Mouse (Mus musculus): ENCODE results near the gene Mier3. TPM values are rescaled to one million over a fixed set of nuclear protein-coding genes. Genes with fewer than 3 reads are reported as not detected.

The Mier3 gene
- polyA plus RNA-seq (2015; fragmentation: Nextera tagmentation; extraction: Ambion mirVana): 19.0 and 21.3 TPM in 2 replicates

GRCm38 (mm10) chr13:111680679-111681078, at the start of gene Mier3:
Gene Mier3, plus strand, starts transcription at chr13:111680979.
- Histone ChIP-seq H3K4me3 (ENCODE audit: low read length) (no peak within 1 kb of the TSS), H3K4me2 (ENCODE audit: low read depth, low read length) (no peak within 1 kb of the TSS), H3K27ac (ENCODE audit: low read length) (no peak within 1 kb of the TSS), H3K36me3 (ENCODE audit: control insufficient read depth, insufficient read depth, low read length) (no peaks in the 10 kb centered on the region), H3K9ac (ENCODE audit: low read length) (no peak within 1 kb of the TSS), H3K4me1 (replicated peaks; ENCODE audit: control insufficient read depth, insufficient read depth, low read length) (peaks cover 6% of the 10 kb centered on the region), H3K9me3 (ENCODE audit: control insufficient read depth, low read length) (peaks cover under 1% of the 10 kb centered on the region; the same call in 1 of the 2 replicates), H3K27me3 (ENCODE audit: control insufficient read depth, insufficient read depth, low read depth, low read length) (no peaks in the 10 kb centered on the region; the same call in none of the 2 replicates)
- WGBS: 77% methylated on average over 4 of the region's 4 CpGs
- ATAC-seq (ENCODE audit: low read depth): no peak

GRCm38 (mm10) chr13:111634163-111635160, 46.3 kb upstream of the Mier3 start:
- Histone ChIP-seq H3K27me3 (ENCODE audit: control insufficient read depth, insufficient read depth, low read depth, low read length) (no peaks in the 10 kb centered on the region), H3K4me2 (ENCODE audit: low read depth, low read length) (no peak overlapping the region), H3K9ac (ENCODE audit: low read length) (no peak overlapping the region), H3K4me3 (ENCODE audit: low read length) (no peak overlapping the region), H3K36me3 (ENCODE audit: control insufficient read depth, insufficient read depth, low read length) (no peaks in the 10 kb centered on the region), H3K4me1 (replicated peaks; ENCODE audit: control insufficient read depth, insufficient read depth, low read length) (no peaks in the 10 kb centered on the region), H3K27ac (ENCODE audit: low read length) (no peak overlapping the region), H3K9me3 (ENCODE audit: control insufficient read depth, low read length) (no peaks in the 10 kb centered on the region)
- 65% methylated on average over 16 of the region's 16 CpGs for WGBS
- no peak for ATAC-seq (ENCODE audit: low read depth)

- Histone ChIP-seq H3K4me2 (ENCODE audit: low read depth, low read length) (no peak overlapping the region), H3K27ac (ENCODE audit: low read length) (no peak overlapping the region), H3K36me3 (ENCODE audit: control insufficient read depth, insufficient read depth, low read length) (no peaks in the 10 kb centered on the region), H3K9ac (ENCODE audit: low read length) (no peak overlapping the region), H3K4me1 (replicated peaks; ENCODE audit: control insufficient read depth, insufficient read depth, low read length) (no peaks in the 10 kb centered on the region), H3K27me3 (ENCODE audit: control insufficient read depth, insufficient read depth, low read depth, low read length) (no peaks in the 10 kb centered on the region), H3K9me3 (ENCODE audit: control insufficient read depth, low read length) (no peaks in the 10 kb centered on the region), H3K4me3 (ENCODE audit: low read length) (no peak overlapping the region)
- WGBS: 76% methylated on average over 6 of the region's 6 CpGs
- no peak for ATAC-seq (ENCODE audit: low read depth)
Measured at GRCm38 (mm10) chr13:111640319-111640718, 40.5 kb upstream of the Mier3 start.

- no peak overlapping the region for H3K4me3 ChIP-seq (ENCODE audit: low read length)
- no peak overlapping the region for H3K27ac ChIP-seq (ENCODE audit: low read length)
- H3K4me1 ChIP-seq (replicated peaks; ENCODE audit: control insufficient read depth, insufficient read depth, low read length): no peaks in the 10 kb centered on the region
- no peaks in the 10 kb centered on the region for H3K27me3 ChIP-seq (ENCODE audit: control insufficient read depth, insufficient read depth, low read depth, low read length)
- H3K36me3 ChIP-seq (ENCODE audit: control insufficient read depth, insufficient read depth, low read length): no peaks in the 10 kb centered on the region
- ATAC-seq (ENCODE audit: low read depth): no peak
- H3K9ac ChIP-seq (ENCODE audit: low read length): no peak overlapping the region
- H3K9me3 ChIP-seq (ENCODE audit: control insufficient read depth, low read length): no peaks in the 10 kb centered on the region
- H3K4me2 ChIP-seq (ENCODE audit: low read depth, low read length): no peak overlapping the region
- 65% methylated on average over 2 of the region's 2 CpGs for WGBS
Measured at GRCm38 (mm10) chr13:111643636-111644035, 37.1 kb upstream of the Mier3 start.

- Histone ChIP-seq H3K4me3 (ENCODE audit: low read length) (no peak overlapping the region), H3K4me1 (replicated peaks; ENCODE audit: control insufficient read depth, insufficient read depth, low read length) (no peaks in the 10 kb centered on the region), H3K27me3 (ENCODE audit: control insufficient read depth, insufficient read depth, low read depth, low read length) (no peaks in the 10 kb centered on the region), H3K9ac (ENCODE audit: low read length) (no peak overlapping the region), H3K9me3 (ENCODE audit: control insufficient read depth, low read length) (peaks cover 4% of the 10 kb centered on the region; the same call in 1 of the 2 replicates), H3K36me3 (ENCODE audit: control insufficient read depth, insufficient read depth, low read length) (no peaks in the 10 kb centered on the region), H3K4me2 (ENCODE audit: low read depth, low read length) (no peak overlapping the region), H3K27ac (ENCODE audit: low read length) (no peak overlapping the region)
- 72% methylated on average over 9 of the region's 9 CpGs for WGBS
- no peak for ATAC-seq (ENCODE audit: low read depth)
Measured at GRCm38 (mm10) chr13:111646204-111646603, 34.6 kb upstream of the Mier3 start.

- no peak overlapping the region for H3K27ac ChIP-seq (ENCODE audit: low read length)
- H3K27me3 ChIP-seq (ENCODE audit: control insufficient read depth, insufficient read depth, low read depth, low read length): no peaks in the 10 kb centered on the region
- H3K4me1 ChIP-seq (replicated peaks; ENCODE audit: control insufficient read depth, insufficient read depth, low read length): no peaks in the 10 kb centered on the region
- no peak overlapping the region for H3K4me3 ChIP-seq (ENCODE audit: low read length)
- H3K9ac ChIP-seq (ENCODE audit: low read length): no peak overlapping the region
- no peak for ATAC-seq (ENCODE audit: low read depth)
- 84% methylated on average over 4 of the region's 4 CpGs for WGBS
- H3K4me2 ChIP-seq (ENCODE audit: low read depth, low read length): no peak overlapping the region
- no peaks in the 10 kb centered on the region for H3K36me3 ChIP-seq (ENCODE audit: control insufficient read depth, insufficient read depth, low read length)
- H3K9me3 ChIP-seq (ENCODE audit: control insufficient read depth, low read length): peaks cover 4% of the 10 kb centered on the region; the same call in 1 of the 2 replicates
Measured at GRCm38 (mm10) chr13:111647279-111647678, 33.5 kb upstream of the Mier3 start.

GRCm38 (mm10) chr13:111651020-111651419, 29.8 kb upstream of the Mier3 start:
- H3K4me3 ChIP-seq (ENCODE audit: low read length): no peak overlapping the region
- no peaks in the 10 kb centered on the region for H3K36me3 ChIP-seq (ENCODE audit: control insufficient read depth, insufficient read depth, low read length)
- no peak overlapping the region for H3K27ac ChIP-seq (ENCODE audit: low read length)
- WGBS: 79% methylated on average over 6 of the region's 6 CpGs
- no peaks in the 10 kb centered on the region for H3K27me3 ChIP-seq (ENCODE audit: control insufficient read depth, insufficient read depth, low read depth, low read length)
- H3K9ac ChIP-seq (ENCODE audit: low read length): no peak overlapping the region
- H3K4me2 ChIP-seq (ENCODE audit: low read depth, low read length): no peak overlapping the region
- H3K9me3 ChIP-seq (ENCODE audit: control insufficient read depth, low read length): peaks cover 4% of the 10 kb centered on the region; the same call in 1 of the 2 replicates
- no peak for ATAC-seq (ENCODE audit: low read depth)
- no peaks in the 10 kb centered on the region for H3K4me1 ChIP-seq (replicated peaks; ENCODE audit: control insufficient read depth, insufficient read depth, low read length)

GRCm38 (mm10) chr13:111655273-111655672, 25.5 kb upstream of the Mier3 start:
- ATAC-seq (ENCODE audit: low read depth): no peak
- H3K27ac ChIP-seq (ENCODE audit: low read length): no peak overlapping the region
- H3K4me2 ChIP-seq (ENCODE audit: low read depth, low read length): no peak overlapping the region
- 87% methylated on average over 4 of the region's 4 CpGs for WGBS
- H3K9me3 ChIP-seq (ENCODE audit: control insufficient read depth, low read length): no peaks in the 10 kb centered on the region
- no peaks in the 10 kb centered on the region for H3K4me1 ChIP-seq (replicated peaks; ENCODE audit: control insufficient read depth, insufficient read depth, low read length)
- H3K9ac ChIP-seq (ENCODE audit: low read length): no peak overlapping the region
- H3K4me3 ChIP-seq (ENCODE audit: low read length): no peak overlapping the region
- H3K27me3 ChIP-seq (ENCODE audit: control insufficient read depth, insufficient read depth, low read depth, low read length): no peaks in the 10 kb centered on the region
- H3K36me3 ChIP-seq (ENCODE audit: control insufficient read depth, insufficient read depth, low read length): no peaks in the 10 kb centered on the region

GRCm38 (mm10) chr13:111655856-111656255, 24.9 kb upstream of the Mier3 start:
- ATAC-seq (ENCODE audit: low read depth): no peak
- Histone ChIP-seq H3K4me3 (ENCODE audit: low read length) (no peak overlapping the region), H3K36me3 (ENCODE audit: control insufficient read depth, insufficient read depth, low read length) (no peaks in the 10 kb centered on the region), H3K27me3 (ENCODE audit: control insufficient read depth, insufficient read depth, low read depth, low read length) (no peaks in the 10 kb centered on the region), H3K9ac (ENCODE audit: low read length) (no peak overlapping the region), H3K27ac (ENCODE audit: low read length) (no peak overlapping the region), H3K4me2 (ENCODE audit: low read depth, low read length) (no peak overlapping the region), H3K9me3 (ENCODE audit: control insufficient read depth, low read length) (no peaks in the 10 kb centered on the region), H3K4me1 (replicated peaks; ENCODE audit: control insufficient read depth, insufficient read depth, low read length) (no peaks in the 10 kb centered on the region)
- WGBS: 51% methylated on average over 2 of the region's 2 CpGs

Measured in lung, embryonic 16.5 days (tissue).